Mouse (Mus musculus): Measurements from ENCODE around the gene Adamts10.

- no peak for TF ChIP-seq POLR2A (IDR thresholded peaks at IDR 0.05; ENCODE audit: borderline replicate concordance, insufficient read depth, low read length)
- TF ChIP-seq CTCF (IDR thresholded peaks at IDR 0.05; ENCODE audit: borderline replicate concordance, insufficient read depth, low read depth, low read length), result no peak
Measured at GRCm38 (mm10) chr17:33512441-33513415, 11.3 kb upstream of the Adamts10 start.

All from cerebellum, adult 2 months (tissue).